Mouse (Mus musculus) testis, postnatal 14 days (tissue): ENCODE data around the gene Npb.
"Not testable (repeated sequence)": the region's sequence is repeated elsewhere in the genome, so short reads cannot be mapped to it uniquely, and the experiment has no call there.

Experiments used
- DNase-seq: peaks from one replicate; pipeline ENCODE4 v3.0.0; 2021; ENCODE audit warnings: low spot score

Gene Npb

GRCm38 (mm10) chr11:120579316-120580107 lies 28.8 kb upstream of the Npb start:
- peak; percentile 50 for DNase-seq

DNA sequence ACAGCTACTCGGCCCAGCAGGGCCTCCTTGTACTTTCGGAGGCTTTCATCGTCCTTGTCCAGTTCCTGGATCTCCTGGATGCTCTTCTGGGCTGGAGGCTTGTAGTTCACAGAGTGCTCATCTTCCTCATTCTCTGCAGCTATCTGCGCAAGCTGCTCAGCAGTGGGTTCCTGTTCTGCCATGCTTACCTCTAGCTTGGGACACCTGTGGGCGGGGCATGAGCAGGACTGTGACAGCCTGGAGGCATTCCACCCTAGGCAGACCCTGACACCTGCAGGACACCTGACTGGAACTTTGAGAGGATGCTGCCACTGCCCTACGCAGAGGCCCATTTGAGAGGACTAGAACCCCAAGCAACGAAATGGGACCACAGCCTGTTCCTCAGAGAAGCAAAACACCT lies 28.1 kb upstream of the Npb start:
- no peak for DNase-seq

DNA sequence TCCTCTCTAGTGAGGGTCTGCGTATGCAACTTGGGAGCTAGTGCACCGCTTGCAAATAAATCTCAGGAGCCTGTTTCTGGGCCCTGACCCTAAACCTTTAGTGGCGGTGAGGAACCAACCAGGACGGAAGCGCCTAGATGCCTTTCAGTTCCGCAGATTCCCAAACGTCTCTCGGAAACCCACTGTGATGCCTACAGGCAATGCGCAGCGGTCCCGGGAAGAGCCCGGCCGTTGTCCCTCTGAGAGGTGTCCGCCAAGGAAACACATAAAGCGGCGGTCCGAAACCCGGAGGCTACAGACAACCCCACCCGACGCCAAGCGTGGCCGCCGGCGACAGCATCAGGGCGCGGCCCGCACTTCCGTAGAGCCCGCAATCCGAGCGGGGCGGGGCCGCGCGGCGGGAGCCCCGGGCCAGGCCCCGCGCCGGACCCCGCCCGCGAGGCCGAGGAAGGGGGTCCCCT lies 27.4 kb upstream of the Npb start:
- DNase-seq: peak; percentile 35

DNA sequence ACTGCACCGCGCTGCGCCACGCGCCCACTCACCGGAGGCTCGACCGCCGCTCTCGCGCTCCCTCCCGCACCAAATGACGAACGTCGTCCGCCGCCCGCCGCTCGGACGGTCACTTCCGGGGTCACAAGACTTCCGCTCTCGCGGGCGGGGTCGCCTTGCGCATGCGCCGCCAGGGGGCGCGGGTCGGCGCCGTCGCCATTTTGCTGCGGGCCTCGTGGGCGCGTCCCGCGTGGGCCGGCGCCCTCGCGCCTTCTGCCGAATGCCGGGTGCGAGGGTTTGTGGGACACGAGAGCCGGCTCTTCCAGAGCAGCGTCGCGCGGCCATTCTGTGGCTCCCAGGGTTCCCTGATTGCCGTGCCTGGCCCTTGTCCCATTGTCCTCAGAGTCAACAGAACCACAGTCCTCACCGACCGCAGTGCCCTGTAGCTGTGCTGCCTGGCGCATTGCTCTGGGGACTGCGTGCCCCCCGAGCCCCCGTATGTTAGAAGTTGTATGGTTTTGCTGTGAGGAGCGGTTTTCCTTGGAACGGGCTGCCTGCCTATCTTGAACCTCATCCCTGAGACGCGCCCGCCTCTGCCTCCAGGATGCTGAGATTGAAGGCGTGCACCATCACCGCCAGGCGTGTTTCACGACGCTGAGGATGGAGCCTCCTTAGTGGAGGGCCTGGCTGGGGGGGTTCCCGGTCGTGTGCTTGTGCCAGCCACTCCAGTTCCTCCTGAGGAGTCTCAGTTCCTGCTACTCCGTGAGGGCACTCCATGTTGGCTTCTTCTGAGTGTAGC lies 26.6 kb upstream of the Npb start, which contains the start of gene Arhgdia:
TSS of gene Arhgdia (minus strand) at position 135 of the 778 bp plus-strand sequence.
- DNase-seq: peak; percentile 90

DNA sequence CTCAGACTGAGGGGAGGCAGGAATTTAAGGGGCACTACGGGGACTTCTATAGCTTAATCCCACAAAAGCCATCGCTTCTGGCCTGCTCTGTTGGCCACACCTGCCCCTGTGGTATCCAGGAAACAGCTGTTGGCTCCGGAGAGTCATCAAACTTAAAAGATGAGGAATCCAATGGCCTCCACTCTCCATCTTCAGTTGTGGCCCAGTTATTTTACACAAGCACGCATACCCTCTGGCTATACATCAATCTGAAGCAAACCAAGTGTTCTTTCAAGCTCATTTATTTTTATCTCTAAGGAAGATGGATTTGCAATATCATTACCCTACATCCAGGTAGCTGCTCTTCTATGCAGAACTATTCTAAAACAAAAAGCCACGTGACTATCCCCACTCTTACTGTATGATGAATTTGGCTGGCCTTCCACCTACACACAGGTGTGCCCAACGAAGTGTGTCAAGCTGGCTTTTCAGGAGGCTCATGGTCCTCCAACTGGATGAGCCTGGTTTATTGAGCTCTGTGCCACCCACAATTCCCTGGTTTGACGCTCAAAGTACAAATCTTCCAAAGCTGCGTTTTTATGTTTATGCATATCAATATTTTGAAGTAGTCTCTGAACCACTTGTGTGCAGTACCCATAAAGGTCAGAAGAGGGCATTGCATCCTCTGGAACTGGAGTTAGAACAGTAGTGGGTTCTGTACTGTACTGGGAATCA lies 25.9 kb upstream of the Npb start:
- DNase-seq: no peak

DNA sequence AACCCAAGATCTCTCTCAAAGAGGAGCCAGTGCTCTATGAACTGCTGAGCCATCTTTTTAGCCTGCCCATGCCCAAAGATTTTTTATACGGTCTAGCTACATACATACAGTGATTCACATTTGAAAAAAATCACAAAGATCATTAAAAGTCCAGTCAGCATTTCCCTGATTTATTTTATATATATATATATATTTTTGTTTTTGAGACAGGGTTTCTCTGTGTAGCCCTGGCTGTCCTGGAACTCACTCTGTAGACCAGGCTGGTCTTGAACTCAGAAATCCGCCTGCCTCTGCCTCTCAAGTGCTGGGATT lies 25.3 kb upstream of the Npb start:
- not testable (repeated sequence) for DNase-seq

DNA sequence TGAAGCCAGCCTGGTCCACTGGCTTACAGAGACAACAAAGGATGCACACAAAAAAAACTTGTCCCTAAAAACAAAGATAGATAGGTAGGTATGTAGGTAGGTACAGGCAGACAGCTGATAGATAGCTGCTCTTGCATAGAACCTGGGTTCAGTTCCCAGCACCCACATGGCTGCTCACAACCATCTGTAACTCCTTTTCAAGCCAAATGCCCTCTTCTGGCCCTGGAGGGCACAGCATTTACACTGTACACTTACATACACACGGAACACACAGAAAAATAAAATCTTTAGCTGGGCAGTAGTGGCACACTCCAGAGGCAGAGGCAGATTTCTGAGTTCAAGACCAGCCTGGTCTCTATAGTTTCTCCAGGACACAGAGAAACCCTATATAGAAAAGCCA lies 24.3 kb upstream of the Npb start:
- no peak for DNase-seq

- DNase-seq: no peak
These were observed 19.7 kb upstream of the Npb start for GRCm38 (mm10) chr11:120588531-120588930.

- DNase-seq: peak; percentile 61
These were observed 10.7 kb upstream of the Npb start for GRCm38 (mm10) chr11:120597240-120598235.

GRCm38 (mm10) chr11:120598283-120598989 lies 9.8 kb upstream of the Npb start, which contains the start of the genes Alyref and Anapc11:
Gene Alyref (minus strand): TSS chr11:120598365.
Gene Anapc11 (plus strand): TSS chr11:120598421.
- DNase-seq: peak; percentile 93

DNA sequence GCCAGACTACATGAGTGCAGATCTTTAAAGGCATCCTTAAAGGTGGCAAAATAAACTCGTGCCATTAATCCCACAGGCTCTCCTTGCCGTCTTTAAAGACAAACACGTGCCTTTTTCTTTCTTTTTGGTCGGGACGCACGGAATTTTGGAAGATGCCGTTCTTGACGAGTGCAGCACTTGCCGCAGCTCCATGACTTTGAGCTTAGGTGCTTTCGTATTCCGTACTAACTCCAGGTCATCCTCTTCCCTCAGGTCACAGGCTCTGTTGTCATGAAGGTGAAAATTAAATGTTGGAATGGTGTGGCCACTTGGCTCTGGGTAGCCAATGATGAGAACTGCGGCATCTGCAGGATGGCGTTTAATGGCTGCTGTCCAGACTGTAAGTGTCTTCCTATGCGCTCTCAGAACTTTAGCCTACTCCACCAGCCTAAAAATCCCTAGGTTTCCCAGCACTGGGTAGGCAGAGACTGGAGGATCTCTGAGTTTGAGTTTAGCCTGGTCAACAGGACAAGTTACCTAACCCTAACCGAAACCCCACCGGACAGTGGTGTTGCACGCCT lies 9.2 kb upstream of the Npb start:
- no peak for DNase-seq

- DNase-seq: no peak
These were observed 7.6 kb upstream of the Npb start for GRCm38 (mm10) chr11:120600716-120601115.

DNA sequence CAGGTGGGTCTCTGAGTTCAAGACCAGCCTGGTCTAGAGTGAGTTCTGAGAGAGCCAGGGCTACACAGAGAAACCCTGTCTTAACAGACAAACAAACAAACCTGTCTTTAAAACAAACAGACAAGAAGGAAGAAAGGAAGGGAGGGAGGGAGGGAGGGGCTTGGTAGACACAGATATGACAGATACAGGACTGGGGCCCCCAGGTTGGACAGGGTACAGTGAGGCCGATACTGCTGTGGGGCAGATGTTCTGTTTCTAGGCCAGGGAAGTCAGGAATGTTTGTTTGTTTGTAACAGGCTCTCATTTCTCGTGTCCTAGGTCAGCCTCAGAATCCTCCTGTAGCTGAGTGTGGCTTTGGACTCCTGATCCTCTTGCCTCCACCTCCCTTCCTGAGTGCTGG lies 4.7 kb upstream of the Npb start:
- DNase-seq: no peak

DNA sequence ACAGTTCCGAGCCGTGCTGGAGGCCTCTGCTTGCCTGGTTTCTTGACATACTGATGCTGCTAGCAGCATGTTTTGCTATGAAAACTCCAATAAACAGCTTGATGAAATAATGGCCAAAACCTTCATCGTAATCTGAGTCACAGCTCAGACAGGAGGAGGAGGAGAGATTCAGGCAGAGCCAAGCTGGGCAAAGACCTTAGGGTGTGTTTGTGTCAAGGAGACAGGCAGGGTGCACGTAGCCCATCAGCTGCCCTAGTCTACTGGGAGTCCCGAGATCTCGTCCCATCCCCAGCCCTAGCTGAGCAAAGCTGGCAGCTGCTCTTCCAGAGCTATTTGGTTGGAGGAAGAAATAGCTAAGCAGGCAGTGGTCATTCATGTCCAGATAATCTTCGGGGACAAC lies 2.6 kb upstream of the Npb start:
- no peak for DNase-seq

DNA sequence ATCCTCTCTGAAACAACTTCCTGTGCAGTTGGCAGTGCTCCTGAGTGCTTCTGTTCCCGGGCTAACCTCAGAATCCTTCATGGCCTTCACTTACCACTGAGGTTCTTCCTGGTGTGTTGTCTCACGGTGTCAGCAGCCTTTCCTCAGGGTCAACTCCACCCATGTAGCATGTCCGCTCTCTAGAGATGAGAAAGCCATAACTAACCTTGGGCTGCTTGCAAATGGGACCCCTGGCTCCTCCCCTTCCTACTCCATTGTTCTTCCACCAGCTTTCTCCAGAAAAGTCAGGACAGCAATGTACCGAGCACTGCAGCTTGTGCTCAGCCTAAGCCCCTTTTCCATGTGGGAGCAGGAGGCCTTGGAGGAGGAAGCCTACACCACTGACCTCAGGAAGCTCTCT lies 1.5 kb upstream of the Npb start:
- no peak for DNase-seq

- no peak for DNase-seq
These were observed 973 bp downstream of the Npb start for GRCm38 (mm10) chr11:120609250-120609649.

DNA sequence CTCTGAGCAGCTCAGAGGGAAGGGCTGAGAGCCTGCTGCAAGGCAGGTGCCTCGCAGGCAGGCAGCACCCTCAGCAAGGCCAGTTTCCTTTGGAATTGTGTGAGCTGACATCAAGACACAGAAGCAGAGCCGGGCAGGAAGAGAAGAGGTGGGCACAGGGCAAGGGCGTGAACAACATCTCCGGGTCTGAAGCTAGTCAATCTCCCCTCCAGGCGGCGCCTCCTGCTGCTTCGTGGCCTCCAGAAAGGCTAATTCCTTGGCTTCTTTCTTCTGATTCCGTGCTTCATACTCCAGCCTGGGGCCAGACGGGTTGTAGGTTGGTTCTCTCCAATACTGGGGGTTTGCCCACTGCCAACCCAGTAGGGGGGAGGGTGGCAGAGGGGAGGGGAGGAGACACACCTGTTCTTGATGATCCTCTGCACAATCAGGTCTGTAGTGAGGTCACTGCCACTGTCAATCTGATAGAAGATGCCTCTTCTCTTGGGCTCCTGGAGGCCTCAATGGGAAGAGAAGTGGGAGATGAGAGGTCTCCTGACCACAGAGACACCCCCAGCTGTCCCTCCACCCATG lies 2.3 kb downstream of the Npb start:
- no peak for DNase-seq

GRCm38 (mm10) chr11:120612763-120613162 lies 4.5 kb downstream of the Npb start:
- no peak for DNase-seq

DNA sequence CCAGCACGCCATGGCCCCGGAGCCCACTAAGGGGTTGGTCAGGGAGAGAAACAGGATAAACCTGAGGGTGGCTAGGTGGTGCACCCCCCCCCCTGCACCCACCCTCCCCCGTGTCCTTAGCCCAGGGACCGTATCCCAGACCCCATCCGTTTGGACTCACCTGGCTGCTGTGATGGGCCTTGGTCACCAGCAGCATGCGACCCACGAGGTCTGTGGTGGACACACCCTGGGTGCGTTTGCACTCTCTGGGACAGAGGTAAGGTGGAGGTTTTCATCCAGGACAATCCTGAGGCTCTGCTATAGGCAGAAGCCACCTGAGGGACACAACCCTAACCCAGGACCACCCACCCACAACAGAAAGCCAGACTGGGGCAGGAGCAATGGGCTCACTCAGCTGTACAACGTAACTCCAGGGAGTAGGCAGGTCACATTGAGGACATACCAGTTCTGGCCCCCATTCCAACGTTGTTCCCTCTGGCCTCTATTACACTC lies 5.2 kb downstream of the Npb start:
- DNase-seq: no peak

- DNase-seq: no peak
These were observed 5.7 kb downstream of the Npb start for GRCm38 (mm10) chr11:120613976-120614375.
